Mouse (Mus musculus): ENCODE measurements at regions not wholly inside any gene's neighbourhood (a gene's known extent, or its start where the extent isn't known, plus 50 kb on each side); places are given as distances from the start of the nearest gene placed in this dataset.

DNA sequence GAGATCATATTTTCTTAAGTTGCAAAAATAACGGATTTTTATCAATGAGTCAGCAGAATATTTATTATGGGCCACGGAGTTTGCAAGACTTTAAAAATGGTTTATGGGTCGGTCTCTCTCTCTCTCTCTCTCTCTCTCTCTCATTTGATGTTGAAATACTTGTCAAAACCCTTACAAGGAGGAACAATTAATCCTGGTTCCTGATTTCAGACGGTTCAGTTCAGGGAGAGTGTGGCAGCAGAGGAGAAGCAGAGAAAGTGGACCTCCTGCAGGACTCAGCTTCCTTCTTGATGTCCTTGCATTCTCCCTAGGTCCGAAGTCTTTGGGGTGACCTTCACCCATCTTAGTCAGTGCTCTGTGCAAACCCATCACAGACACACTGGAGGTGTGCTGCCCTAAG, 57.4 kb upstream of the Nr5a2 start:
- DNase-seq (ENCODE audit: low read depth in 1 of 2, low spot score in 2 of 2), result no peak
- H3K36me3 ChIP-seq (ENCODE audit: control insufficient read depth, insufficient read depth, low read length), result no peaks in the 10 kb centered on the region
- no peaks in the 10 kb centered on the region for H3K4me1 ChIP-seq (ENCODE audit: control insufficient read depth, insufficient read depth, insufficient read length)
- 60% methylated on average over 5 of the region's 5 CpGs for WGBS
- H3K27me3 ChIP-seq (ENCODE audit: control insufficient read depth, insufficient read depth, low read length), result no peaks in the 10 kb centered on the region
- H3K4me3 ChIP-seq (ENCODE audit: extremely low read depth, insufficient read depth, insufficient read length), result no peak overlapping the region
- no peak overlapping the region for H3K27ac ChIP-seq (ENCODE audit: insufficient read depth, low read length)
- TF ChIP-seq POLR2A (IDR thresholded peaks at IDR 0.05; ENCODE audit: low read depth, low read length) (no peak), CTCF (IDR thresholded peaks at IDR 0.05; ENCODE audit: extremely low read depth, insufficient read depth, insufficient read length, insufficient replicate concordance) (no peak)

DNA sequence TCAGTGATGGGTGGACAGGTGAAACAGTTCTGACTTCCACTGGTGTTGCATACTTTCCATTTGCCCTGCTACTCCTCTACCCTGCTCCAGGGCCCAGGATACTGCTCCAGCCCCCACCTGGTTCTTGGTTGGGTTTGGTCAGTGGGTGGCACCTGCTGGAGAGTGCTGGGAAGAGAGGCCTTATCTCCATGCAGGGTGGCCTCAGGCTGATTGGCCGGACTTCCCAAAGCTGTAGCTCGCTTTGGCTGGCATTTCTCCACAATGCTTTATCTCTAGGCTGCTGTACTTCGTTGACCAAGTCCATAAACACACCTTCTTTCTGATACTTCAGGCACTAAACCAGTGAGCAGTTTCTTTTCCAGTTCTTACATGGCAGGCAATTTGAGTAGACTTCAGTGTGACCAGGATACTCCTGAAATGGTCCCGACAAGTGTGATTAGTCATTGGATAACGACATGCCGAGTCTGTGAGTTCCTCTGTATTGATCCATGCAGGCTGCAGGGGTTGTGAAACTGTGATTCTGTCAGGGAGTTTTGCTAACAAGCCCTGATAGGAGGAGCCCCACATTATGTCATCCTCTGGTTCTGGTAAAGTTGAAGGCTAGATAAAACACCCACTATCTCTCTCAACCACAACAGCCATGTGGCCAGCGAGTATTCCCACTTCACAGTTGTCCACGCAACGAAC, 50.1 kb upstream of the Nr5a2 start:
- H3K36me3 ChIP-seq (ENCODE audit: control insufficient read depth, insufficient read depth, low read length), result no peaks in the 10 kb centered on the region
- no peak overlapping the region for H3K27ac ChIP-seq (ENCODE audit: insufficient read depth, low read length)
- TF ChIP-seq POLR2A (IDR thresholded peaks at IDR 0.05; ENCODE audit: low read depth, low read length), result no peak
- no peak for TF ChIP-seq CTCF (IDR thresholded peaks at IDR 0.05; ENCODE audit: extremely low read depth, insufficient read depth, insufficient read length, insufficient replicate concordance)
- no peak overlapping the region for H3K4me3 ChIP-seq (ENCODE audit: extremely low read depth, insufficient read depth, insufficient read length)
- 80% methylated on average over 9 of the region's 9 CpGs for WGBS
- no peaks in the 10 kb centered on the region for H3K4me1 ChIP-seq (ENCODE audit: control insufficient read depth, insufficient read depth, insufficient read length)
- DNase-seq (ENCODE audit: low read depth in 1 of 2, low spot score in 2 of 2), result no peak
- no peaks in the 10 kb centered on the region for H3K27me3 ChIP-seq (ENCODE audit: control insufficient read depth, insufficient read depth, low read length)

Data from spleen, adult 2 months (tissue).